Mouse (Mus musculus): ENCODE data around the gene Zfp446. TPM values are rescaled to one million over a fixed set of nuclear protein-coding genes. Genes with fewer than 3 reads are reported as not detected.

Gene Zfp446
- total and polyA plus RNA-seq, 3 experiments: 7.8 to 12.9 (median 12.8) TPM

GRCm38 (mm10) chr7:12986906-12987305 lies 9.3 kb downstream of the Zfp446 start:
- Histone ChIP-seq H3K9me3 (replicated peaks; ENCODE audit: low read length) (no peaks in the 10 kb centered on the region), H3K4me3 (replicated peaks in 1 of 3; ENCODE audit: low read depth in 2 of 3, low read length in 2 of 3, poor library complexity in 1 of 3) (no peak overlapping the region), H3K4me2 (ENCODE audit: insufficient read depth, low read depth, poor library complexity, severe bottlenecking) (no peak overlapping the region), H3K36me3 (replicated peaks in 1 of 2; ENCODE audit: control insufficient read depth in 1 of 2, insufficient read depth in 1 of 2, low read length in 1 of 2) (peaks cover 7 to 32% of the 10 kb centered on the region in 2 experiments), H3K27ac (ENCODE audit: insufficient read depth, low read depth) (no peak overlapping the region), H3K9ac (ENCODE audit: insufficient read depth, low read depth) (no peak overlapping the region), H3K79me2 (replicated peaks; ENCODE audit: control insufficient read depth, extremely low read depth, insufficient read depth, poor library complexity, severe bottlenecking) (no peaks in the 10 kb centered on the region), H3K27me3 (replicated peaks) (no peaks in the 10 kb centered on the region), H3K4me1 (ENCODE audit: control insufficient read depth in 1 of 2, insufficient read depth in 2 of 2) (peaks cover 0 to 12% of the 10 kb centered on the region in 2 experiments; a peak in 2 of 4 replicates)
- TF ChIP-seq NRF1 (IDR thresholded peaks at IDR 0.05; ENCODE audit: low read depth, low read length) (no peak), POLR2A (IDR thresholded peaks at IDR 0.05; ENCODE audit: low read depth, low read length) (no peak), ETS1 (conservative IDR thresholded peaks at IDR 0.05; ENCODE audit: low read depth, low read length) (no peak), USF2 (conservative IDR thresholded peaks at IDR 0.05; ENCODE audit: low read depth, low read length) (no peak), ZC3H11A (IDR thresholded peaks at IDR 0.05; ENCODE audit: low read depth, low read length) (no peak), ZMIZ1 (IDR thresholded peaks at IDR 0.05; ENCODE audit: low read depth, low read length) (no peak), BHLHE40 (IDR thresholded peaks at IDR 0.05; ENCODE audit: low read depth, low read length) (no peak), MYC (IDR thresholded peaks at IDR 0.05; ENCODE audit: low read depth, low read length) (no peak)
- dilution Hi-C loops (cut with MboI; ENCODE audit: extremely low pct_ligation_motif_present, extremely low pct_unique_long_range_greater_than_20kb, low sequenced_read_pairs): no loop called here
- DNase-seq (ENCODE audit: extremely low read depth): no peak
- in situ Hi-C loops (cut with MboI; ENCODE audit: low pct_ligation_motif_present, low pct_unique_long_range_greater_than_20kb, low sequenced_read_pairs): loop anchor here (10.0 kb wide), 1 partner anchor 62 kb away; the partner anchor contains the start of genes Rnf225 and Rps5

- H3K9ac ChIP-seq (ENCODE audit: insufficient read depth, low read depth): no peak overlapping the region
These were observed 10.0 kb downstream of the Zfp446 start for GRCm38 (mm10) chr7:12987409-12988189.

More at GRCm38 (mm10) chr7:12987409-12988189, 10.0 kb downstream of the Zfp446 start:
- Histone ChIP-seq H3K9me3 (replicated peaks; ENCODE audit: low read length) (no peaks in the 10 kb centered on the region), H3K27ac (ENCODE audit: insufficient read depth, low read depth) (no peak overlapping the region), H3K4me1 (ENCODE audit: control insufficient read depth in 1 of 2, insufficient read depth in 2 of 2) (peaks cover 0 to 12% of the 10 kb centered on the region in 2 experiments; a peak in 2 of 4 replicates), H3K4me2 (ENCODE audit: insufficient read depth, low read depth, poor library complexity, severe bottlenecking) (no peak overlapping the region), H3K79me2 (replicated peaks; ENCODE audit: control insufficient read depth, extremely low read depth, insufficient read depth, poor library complexity, severe bottlenecking) (no peaks in the 10 kb centered on the region), H3K36me3 (replicated peaks in 1 of 2; ENCODE audit: control insufficient read depth in 1 of 2, insufficient read depth in 1 of 2, low read length in 1 of 2) (peaks cover 1 to 25% of the 10 kb centered on the region in 2 experiments), H3K27me3 (replicated peaks) (no peaks in the 10 kb centered on the region), H3K4me3 (replicated peaks in 1 of 3; ENCODE audit: low read depth in 2 of 3, low read length in 2 of 3, poor library complexity in 1 of 3) (no peak overlapping the region)
- TF ChIP-seq CHD1 (IDR thresholded peaks at IDR 0.05; ENCODE audit: low read depth, low read length) (no peak), ELF1 (IDR thresholded peaks at IDR 0.05; ENCODE audit: low read depth, low read length) (no peak), MAFK (IDR thresholded peaks at IDR 0.05; ENCODE audit: insufficient replicate concordance, low read length) (no peak), MXI1 (IDR thresholded peaks at IDR 0.05; ENCODE audit: low read depth, low read length) (no peak), ZNF384 (IDR thresholded peaks at IDR 0.05; ENCODE audit: low read depth, low read length) (no peak), GABPA (IDR thresholded peaks at IDR 0.05; ENCODE audit: insufficient replicate concordance, low read depth, low read length) (no peak), ETS1 (conservative IDR thresholded peaks at IDR 0.05; ENCODE audit: low read depth, low read length) (no peak), MEF2A (IDR thresholded peaks at IDR 0.05; ENCODE audit: borderline replicate concordance, low read depth, low read length) (no peak), CTCF (conservative IDR thresholded peaks at IDR 0.05 in 1 of 2, IDR thresholded peaks at IDR 0.05 in 1 of 2; ENCODE audit: low read depth in 2 of 2, low read length in 2 of 2) (no peak), E2F4 (IDR thresholded peaks at IDR 0.05; ENCODE audit: insufficient replicate concordance, low read depth, low read length) (no peak)
- DNase-seq (ENCODE audit: extremely low read depth): no peak
- in situ Hi-C loops (cut with MboI; ENCODE audit: low pct_ligation_motif_present, low pct_unique_long_range_greater_than_20kb, low sequenced_read_pairs) (loop anchor here (10.0 kb wide), 1 partner anchor 63 kb away; the partner anchor contains the start of genes Rnf225 and Rps5), dilution Hi-C loops (cut with MboI; ENCODE audit: extremely low pct_ligation_motif_present, extremely low pct_unique_long_range_greater_than_20kb, low sequenced_read_pairs) (no loop called here)

Measured in CH12.LX (cell line).